Mouse (Mus musculus) stomach, embryonic 15.5 days (tissue): ENCODE results near the gene Cfap126. TPM values are rescaled to one million over a fixed set of nuclear protein-coding genes. Genes with fewer than 3 reads are reported as not detected.

Experiments
- ATAC-seq: fragments of 200-750 bp; cut with Nextera tagmentation; 2 replicates; pipeline ENCODE4 v1.8.0; 2017; ENCODE audit warnings: low read depth, moderate number of reproducible peaks, moderate TSS enrichment; ENCODE audit not compliant: insufficient read depth, low FRiP score
- H3K27ac ChIP-seq: fragments of 300-500 bp; sonication (generic); 2 replicates; pipeline ENCODE4 v1.5.1; 2015; ENCODE audit warnings: mild to moderate bottlenecking, inconsistent platforms
- H3K27me3 ChIP-seq: fragments of 300-500 bp; sonication (generic); replicated peaks from 2 replicates; pipeline ENCODE4 v1.6.1; 2015; ENCODE audit warnings: inconsistent platforms
- H3K36me3 ChIP-seq: fragments of 300-500 bp; sonication (generic); 2 replicates; pipeline ENCODE4 v1.6.1; 2015; ENCODE audit warnings: inconsistent platforms
- H3K4me1 ChIP-seq: fragments of 300-500 bp; sonication (generic); 2 replicates; pipeline ENCODE4 v1.6.1; 2015; ENCODE audit warnings: inconsistent platforms
- H3K4me2 ChIP-seq: fragments of 300-500 bp; sonication (generic); 2 replicates; pipeline ENCODE4 v1.6.1; 2015; ENCODE audit warnings: mild to moderate bottlenecking, inconsistent platforms
- H3K4me3 ChIP-seq: fragments of 300-500 bp; sonication (generic); replicated peaks from 2 replicates; pipeline ENCODE4 v1.5.1; 2015; ENCODE audit warnings: inconsistent platforms
- H3K9ac ChIP-seq: fragments of 300-500 bp; sonication (generic); 2 replicates; pipeline ENCODE4 v1.6.1; 2015; ENCODE audit warnings: inconsistent platforms
- H3K9me3 ChIP-seq: fragments of 300-500 bp; sonication (generic); 2 replicates; pipeline ENCODE4 v1.6.1; 2016; ENCODE audit warnings: inconsistent platforms
- WGBS: fragments of 180-500 bp; shearing (Covaris S2); methylation state at CpG from one replicate; pipeline ENCODE4 v1.1.7; 2015; 5-methylcytosine and 5-hydroxymethylcytosine counted together
- polyA plus RNA-seq: library from polyadenylated mRNA; unstranded; fragments of >200 nt; fragmentation: Nextera tagmentation; extraction: Ambion mirVana; gene quantifications from 2 replicates; pipeline ENCODE4 v1.2.1, GENCODE M21; 2015

Cfap126 gene
- polyA plus RNA-seq, 1 experiment from 2014 or later = 2.9 TPM

GRCm38 (mm10) chr1:171111020-171111780, 2.5 kb upstream of the Cfap126 start:
- WGBS = under 1% methylated on average over 38 of the region's 38 CpGs
- H3K27ac ChIP-seq = peak overlapping the region; percentile 80
- peak overlapping the region; percentile 59 for H3K4me2 ChIP-seq
- H3K9ac ChIP-seq = peak overlapping the region; percentile 3; the same call in 1 of the 2 replicates
- peak; percentile 91 for ATAC-seq
- no peaks in the 10 kb centered on the region for H3K27me3 ChIP-seq
- H3K4me1 ChIP-seq = peaks cover 4% of the 10 kb centered on the region; the same call in 1 of the 2 replicates
- H3K36me3 ChIP-seq = no peaks in the 10 kb centered on the region
- peak overlapping the region; percentile 61 for H3K4me3 ChIP-seq
- no peaks in the 10 kb centered on the region for H3K9me3 ChIP-seq

DNA sequence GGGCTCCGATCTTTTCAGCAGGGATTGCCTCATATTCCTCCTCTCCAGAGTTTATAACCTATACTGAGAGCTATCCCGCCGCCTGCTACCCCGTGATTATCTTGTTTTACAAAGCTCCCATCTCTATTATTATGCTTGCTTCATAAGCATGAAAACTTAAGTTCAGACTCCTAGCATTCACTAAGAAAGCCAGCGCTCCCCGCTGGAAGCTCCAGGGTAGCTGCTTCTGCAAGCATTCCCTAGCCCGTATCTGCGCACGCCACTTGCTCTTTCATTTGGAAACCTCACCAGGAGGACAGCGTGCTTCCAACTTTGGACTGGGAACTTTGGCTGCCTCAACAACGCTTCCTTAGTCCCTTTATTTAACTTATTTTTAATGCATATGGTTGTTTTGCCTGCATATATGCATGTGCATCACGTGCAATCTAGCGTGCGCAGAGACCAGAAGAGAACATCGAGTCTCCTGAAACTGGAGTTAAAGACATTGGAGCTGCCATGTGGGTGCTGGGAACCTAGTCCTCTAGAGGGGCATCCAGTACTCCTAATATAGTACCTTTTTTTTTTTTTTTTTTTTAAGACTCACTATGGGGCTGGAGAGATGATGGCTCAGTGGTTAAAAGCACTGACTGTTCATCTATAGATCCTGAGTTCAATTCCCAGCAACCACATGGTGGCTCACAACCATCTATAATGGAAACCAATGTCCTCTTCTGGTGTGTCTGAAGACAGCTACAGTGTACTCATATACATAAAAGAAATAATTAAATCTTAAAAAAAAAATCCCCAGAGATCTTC, 1.7 kb upstream of the Cfap126 start:
- no peak for ATAC-seq
- 2% methylated on average over 15 of the region's 15 CpGs for WGBS
- peak overlapping the region; percentile 61 for H3K4me3 ChIP-seq
- peaks cover 4% of the 10 kb centered on the region; the same call in 1 of the 2 replicates for H3K4me1 ChIP-seq
- H3K4me2 ChIP-seq = peak overlapping the region; percentile 59
- H3K9ac ChIP-seq = peak overlapping the region; percentile 3; the same call in 1 of the 2 replicates
- no peaks in the 10 kb centered on the region for H3K36me3 ChIP-seq
- no peaks in the 10 kb centered on the region for H3K27me3 ChIP-seq
- H3K9me3 ChIP-seq = no peaks in the 10 kb centered on the region
- H3K27ac ChIP-seq = peak overlapping the region; percentile 77

GRCm38 (mm10) chr1:171112986-171113385, 732 bp upstream of the Cfap126 start:
- Histone ChIP-seq H3K9me3 (no peaks in the 10 kb centered on the region), H3K4me2 (no peak overlapping the region), H3K4me1 (peaks cover 4% of the 10 kb centered on the region; the same call in 1 of the 2 replicates), H3K4me3 (no peak overlapping the region; the same call in 1 of the 2 replicates), H3K27me3 (no peaks in the 10 kb centered on the region), H3K36me3 (no peaks in the 10 kb centered on the region), H3K27ac (no peak overlapping the region), H3K9ac (no peak overlapping the region)
- 63% methylated on average over 4 of the region's 4 CpGs for WGBS
- no peak for ATAC-seq

GRCm38 (mm10) chr1:171116280-171116679, 2.6 kb downstream of the Cfap126 start:
- H3K4me1 ChIP-seq = no peaks in the 10 kb centered on the region
- no peak overlapping the region for H3K4me2 ChIP-seq
- H3K9me3 ChIP-seq = no peaks in the 10 kb centered on the region
- no peak overlapping the region for H3K27ac ChIP-seq
- no peak for ATAC-seq
- 46% methylated on average over 4 of the region's 4 CpGs for WGBS
- no peaks in the 10 kb centered on the region for H3K36me3 ChIP-seq
- no peaks in the 10 kb centered on the region for H3K27me3 ChIP-seq
- no peak overlapping the region for H3K4me3 ChIP-seq
- H3K9ac ChIP-seq = no peak overlapping the region

- 9% methylated on average over 4 of the region's 4 CpGs for WGBS
- Histone ChIP-seq H3K27ac (no peak overlapping the region), H3K4me1 (0 out of 2 replicates have a peak, but pooled peaks cover 3% of the 10 kb centered on the region), H3K9me3 (no peaks in the 10 kb centered on the region), H3K27me3 (no peaks in the 10 kb centered on the region), H3K4me3 (no peak overlapping the region), H3K9ac (no peak overlapping the region), H3K4me2 (no peak overlapping the region), H3K36me3 (no peaks in the 10 kb centered on the region)
- ATAC-seq = no peak
Measured at GRCm38 (mm10) chr1:171118269-171118684, 4.6 kb downstream of the Cfap126 start.

GRCm38 (mm10) chr1:171118996-171119395, 5.3 kb downstream of the Cfap126 start:
- no peak overlapping the region for H3K4me2 ChIP-seq
- H3K27me3 ChIP-seq = no peaks in the 10 kb centered on the region
- 0 out of 2 replicates have a peak, but pooled peaks cover 3% of the 10 kb centered on the region for H3K4me1 ChIP-seq
- 84% methylated on average over 5 of the region's 5 CpGs for WGBS
- no peak for ATAC-seq
- no peaks in the 10 kb centered on the region for H3K36me3 ChIP-seq
- no peak overlapping the region for H3K4me3 ChIP-seq
- H3K9me3 ChIP-seq = no peaks in the 10 kb centered on the region
- H3K9ac ChIP-seq = no peak overlapping the region
- H3K27ac ChIP-seq = no peak overlapping the region

- no peak for ATAC-seq
- 0 out of 2 replicates have a peak, but pooled peaks cover 3% of the 10 kb centered on the region for H3K4me1 ChIP-seq
- H3K36me3 ChIP-seq = no peaks in the 10 kb centered on the region
- no peaks in the 10 kb centered on the region for H3K27me3 ChIP-seq
- H3K9me3 ChIP-seq = no peaks in the 10 kb centered on the region
- 88% methylated on average over 14 of the region's 14 CpGs for whole genome bisulfite sequencing
- H3K4me3 ChIP-seq = no peak overlapping the region
- H3K27ac ChIP-seq = no peak overlapping the region
- no peak overlapping the region for H3K9ac ChIP-seq
- no peak overlapping the region for H3K4me2 ChIP-seq
Measured at GRCm38 (mm10) chr1:171119405-171119804, 5.7 kb downstream of the Cfap126 start.

GRCm38 (mm10) chr1:171120893-171121292, 7.2 kb downstream of the Cfap126 start:
- 44% methylated on average over 3 of the region's 3 CpGs for WGBS
- no peak for ATAC-seq
- Histone ChIP-seq H3K9me3 (no peaks in the 10 kb centered on the region), H3K9ac (no peak overlapping the region), H3K4me2 (no peak overlapping the region), H3K36me3 (no peaks in the 10 kb centered on the region), H3K27ac (no peak overlapping the region), H3K27me3 (no peaks in the 10 kb centered on the region), H3K4me1 (0 out of 2 replicates have a peak, but pooled peaks cover 3% of the 10 kb centered on the region), H3K4me3 (no peak overlapping the region)

GRCm38 (mm10) chr1:171121839-171122238, 8.1 kb downstream of the Cfap126 start:
- Histone ChIP-seq H3K4me2 (no peak overlapping the region), H3K9me3 (no peaks in the 10 kb centered on the region), H3K27me3 (no peaks in the 10 kb centered on the region), H3K4me3 (no peak overlapping the region), H3K36me3 (no peaks in the 10 kb centered on the region), H3K9ac (no peak overlapping the region), H3K4me1 (0 out of 2 replicates have a peak, but pooled peaks cover 3% of the 10 kb centered on the region), H3K27ac (no peak overlapping the region)
- WGBS = 41% methylated on average over 5 of the region's 5 CpGs
- ATAC-seq = no peak

DNA sequence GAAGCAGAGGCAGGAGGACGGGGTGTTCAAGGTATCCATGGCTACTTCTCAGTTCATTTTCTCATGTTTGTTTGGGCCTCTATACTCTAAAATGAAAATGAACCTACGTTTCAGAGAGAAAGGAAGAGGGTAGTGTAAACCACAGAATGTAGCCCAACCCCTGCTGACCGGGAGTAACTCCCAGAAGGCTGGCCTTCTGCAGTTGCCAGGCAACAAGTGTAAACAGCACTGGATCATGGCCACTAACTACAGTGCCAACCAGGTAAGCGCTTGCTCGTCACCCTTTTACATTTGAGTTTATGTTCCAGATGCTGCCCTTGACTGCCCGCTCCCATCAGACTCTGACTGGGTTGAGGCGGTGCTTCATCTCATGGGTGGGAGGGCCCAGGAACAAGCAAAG, 9.2 kb downstream of the Cfap126 start:
- Histone ChIP-seq H3K9ac (no peak overlapping the region), H3K36me3 (no peaks in the 10 kb centered on the region), H3K27ac (no peak overlapping the region), H3K27me3 (no peaks in the 10 kb centered on the region), H3K9me3 (no peaks in the 10 kb centered on the region), H3K4me2 (peak overlapping the region; percentile 24; the same call in 1 of the 2 replicates), H3K4me3 (no peak overlapping the region; the same call in 1 of the 2 replicates), H3K4me1 (0 out of 2 replicates have a peak, but pooled peaks cover 3% of the 10 kb centered on the region)
- 22% methylated on average over 7 of the region's 7 CpGs for WGBS
- peak; percentile 76 for ATAC-seq

GRCm38 (mm10) chr1:171124398-171124797, 10.7 kb downstream of the Cfap126 start:
- ATAC-seq = peak; percentile 74; the same call in 1 of the 2 replicates
- H3K4me1 ChIP-seq = 0 out of 2 replicates have a peak, but pooled peaks cover 3% of the 10 kb centered on the region

More at GRCm38 (mm10) chr1:171124398-171124797, 10.7 kb downstream of the Cfap126 start:
- H3K27ac ChIP-seq = no peak overlapping the region
- 66% methylated on average over 5 of the region's 5 CpGs for WGBS
- no peak overlapping the region for H3K9ac ChIP-seq
- H3K4me3 ChIP-seq = no peak overlapping the region
- no peak overlapping the region for H3K4me2 ChIP-seq
- H3K27me3 ChIP-seq = no peaks in the 10 kb centered on the region
- peaks cover 3% of the 10 kb centered on the region; the same call in 1 of the 2 replicates for H3K36me3 ChIP-seq
- no peaks in the 10 kb centered on the region for H3K9me3 ChIP-seq
